Mouse (Mus musculus): Measurements from ENCODE around the gene Slc35a3.
"Not testable (repeated sequence)": the region's sequence is repeated elsewhere in the genome, so short reads cannot be mapped to it uniquely, and the experiment has no call there.

Slc35a3 gene

GRCm38 (mm10) chr3:116712436-116712881 lies at the start of gene Slc35a3:
Slc35a3 (minus strand) TSS chr3:116712831.
- DNase-seq = no peak

GRCm38 (mm10) chr3:116752818-116753217 lies 40.2 kb upstream of the Slc35a3 start:
- DNase-seq = no peak

- peak; percentile 73 for DNase-seq
Measured at GRCm38 (mm10) chr3:116751191-116751860, 38.7 kb upstream of the Slc35a3 start.

- peak; percentile 76 for DNase-seq
Measured at GRCm38 (mm10) chr3:116748391-116749170, 36.0 kb upstream of the Slc35a3 start.

GRCm38 (mm10) chr3:116747648-116748047 lies 35.0 kb upstream of the Slc35a3 start:
- DNase-seq = not testable (repeated sequence)

GRCm38 (mm10) chr3:116740963-116741362 lies 28.3 kb upstream of the Slc35a3 start:
- no peak for DNase-seq

- DNase-seq = no peak
Measured at GRCm38 (mm10) chr3:116740106-116740505, 27.5 kb upstream of the Slc35a3 start.

- DNase-seq = no peak
Measured at GRCm38 (mm10) chr3:116737326-116737731, 24.7 kb upstream of the Slc35a3 start.

- peak; percentile 83 for DNase-seq
Measured at GRCm38 (mm10) chr3:116729483-116730174, 17.0 kb upstream of the Slc35a3 start.

GRCm38 (mm10) chr3:116726807-116727206 lies 14.2 kb upstream of the Slc35a3 start:
- DNase-seq = no peak

- DNase-seq = no peak
Measured at GRCm38 (mm10) chr3:116723496-116724481, 11.2 kb upstream of the Slc35a3 start.

GRCm38 (mm10) chr3:116722980-116723379 lies 10.3 kb upstream of the Slc35a3 start:
- no peak for DNase-seq

GRCm38 (mm10) chr3:116718951-116719350 lies 6.3 kb upstream of the Slc35a3 start:
- no peak for DNase-seq

- DNase-seq = no peak
Measured at GRCm38 (mm10) chr3:116713031-116713430, 400 bp upstream of the Slc35a3 start.

- DNase-seq = peak; percentile 79
Measured at GRCm38 (mm10) chr3:116711624-116712435, 801 bp downstream of the Slc35a3 start.

GRCm38 (mm10) chr3:116710941-116711340 lies 1.7 kb downstream of the Slc35a3 start:
- DNase-seq = no peak

- no peak for DNase-seq
Measured at GRCm38 (mm10) chr3:116705637-116706204, 6.9 kb downstream of the Slc35a3 start.

GRCm38 (mm10) chr3:116703835-116704234 lies 8.8 kb downstream of the Slc35a3 start:
- DNase-seq = no peak

- no peak for DNase-seq
Measured at GRCm38 (mm10) chr3:116702647-116703272, 9.9 kb downstream of the Slc35a3 start.

- no peak for DNase-seq
Measured at GRCm38 (mm10) chr3:116701601-116702000, 11.0 kb downstream of the Slc35a3 start.
